Mouse (Mus musculus): Measurements from ENCODE around the gene Mc3r. TPM values are rescaled to one million over a fixed set of nuclear protein-coding genes. Genes with fewer than 3 reads are reported as not detected.

Mc3r gene
- not detected in 2 replicates for polyA plus RNA-seq (2014; fragmentation: Nextera tagmentation; extraction: Ambion mirVana)

DNA sequence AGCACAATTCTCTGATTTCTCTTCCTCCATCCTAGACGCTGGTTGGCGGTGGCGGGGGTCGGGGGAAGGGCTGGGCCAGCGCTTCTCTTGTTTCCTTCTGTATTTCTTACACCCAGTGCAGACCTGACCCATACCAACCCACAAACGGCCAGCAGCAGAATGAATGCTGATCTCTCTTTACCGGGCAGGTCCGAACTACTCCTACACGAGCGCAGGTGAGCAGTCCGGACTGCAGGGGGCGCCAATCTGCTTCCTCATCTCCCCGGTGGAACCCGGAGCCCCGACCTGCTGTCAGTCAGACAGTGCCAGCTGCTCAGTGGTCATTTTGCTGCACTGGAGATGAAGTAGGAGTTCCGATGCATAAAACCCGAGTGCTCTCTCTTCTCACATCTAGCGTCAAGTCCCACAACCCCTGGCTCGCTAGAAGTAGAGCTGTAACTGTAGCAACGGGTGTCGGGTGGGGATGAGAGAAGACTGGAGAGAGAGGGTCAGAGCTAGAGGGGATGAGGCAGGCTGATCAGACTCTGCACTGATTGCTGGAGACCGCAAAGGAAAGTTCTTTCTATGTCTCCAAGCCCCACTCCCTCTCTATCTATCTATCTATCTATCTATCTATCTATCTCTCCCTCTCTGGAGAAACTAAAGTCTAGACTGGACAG, at the start of gene Mc3r:
TSS of gene Mc3r (plus strand) at position 387 of the 659 bp plus-strand sequence.
- WGBS, result 10% methylated on average over 22 of the region's 22 CpGs
- H3K9ac ChIP-seq (ENCODE audit: low read length), result no peak within 1 kb of the TSS
- no peaks in the 10 kb centered on the region for H3K9me3 ChIP-seq (ENCODE audit: control insufficient read depth, low read length)
- no peak within 1 kb of the TSS for H3K4me3 ChIP-seq (ENCODE audit: control insufficient read depth in 1 of 2, insufficient read depth in 1 of 2, low read depth in 1 of 2, low read length in 2 of 2)
- H3K27me3 ChIP-seq (ENCODE audit: control insufficient read depth, insufficient read depth, low read length), result peaks cover 38% of the 10 kb centered on the region
- no peak within 1 kb of the TSS for H3K27ac ChIP-seq (replicated peaks in 1 of 2; ENCODE audit: control insufficient read depth in 1 of 2, insufficient read depth in 1 of 2, low read depth in 2 of 2, low read length in 2 of 2)
- no peak for ATAC-seq (ENCODE audit: insufficient number of reproducible peaks, insufficient read depth, low FRiP score, low read depth)
- H3K4me2 ChIP-seq (ENCODE audit: low read length), result no peak within 1 kb of the TSS
- H3K4me1 ChIP-seq (ENCODE audit: control insufficient read depth in 2 of 2, insufficient read depth in 2 of 2, low read length in 2 of 2), result peaks cover 0 to 2% of the 10 kb centered on the region in 2 experiments; a peak in 1 of 4 replicates
- no peaks in the 10 kb centered on the region for H3K36me3 ChIP-seq (ENCODE audit: control insufficient read depth, insufficient read depth, low read length)

DNA sequence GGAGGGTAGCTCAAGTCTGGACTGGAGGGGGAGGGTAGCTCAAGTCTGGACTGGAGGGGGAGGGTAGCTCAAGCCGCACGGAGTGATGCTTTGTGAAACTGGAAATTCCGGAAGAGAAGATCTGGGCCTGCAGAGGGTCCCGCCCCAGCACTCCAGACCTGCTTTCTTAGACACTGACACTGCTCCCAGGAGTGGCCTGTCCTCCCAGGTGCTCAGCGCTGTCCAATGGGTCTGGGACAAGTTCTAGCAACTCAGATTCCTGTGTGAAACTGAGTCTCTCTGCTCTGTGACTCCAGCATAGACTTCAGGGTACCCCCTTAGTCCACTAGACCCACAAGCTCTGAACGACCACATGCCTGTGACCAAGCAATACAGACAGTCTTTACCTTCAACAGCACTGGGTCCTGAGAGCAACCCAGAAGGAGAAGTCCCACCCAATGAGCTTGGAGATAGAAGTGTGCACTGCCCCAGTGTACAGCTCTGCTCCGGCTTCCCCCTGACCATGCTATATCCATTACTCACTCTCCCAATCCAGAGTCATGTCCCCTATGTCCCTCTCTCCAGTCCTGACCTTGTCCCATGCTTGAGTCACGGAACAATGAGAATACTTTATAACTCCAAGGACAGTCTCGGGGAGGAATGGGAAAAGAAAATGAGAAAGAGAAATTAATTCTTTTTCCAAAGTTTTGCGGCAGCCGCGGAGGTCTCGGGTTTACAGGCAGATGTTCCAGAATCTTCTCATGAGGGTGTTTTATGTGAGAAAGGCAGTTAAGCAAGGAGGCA, 46.1 kb upstream of the Mc3r start:
- ATAC-seq (ENCODE audit: insufficient number of reproducible peaks, insufficient read depth, low FRiP score, low read depth), result no peak
- WGBS, result 83% methylated on average over 13 of the region's 13 CpGs

DNA sequence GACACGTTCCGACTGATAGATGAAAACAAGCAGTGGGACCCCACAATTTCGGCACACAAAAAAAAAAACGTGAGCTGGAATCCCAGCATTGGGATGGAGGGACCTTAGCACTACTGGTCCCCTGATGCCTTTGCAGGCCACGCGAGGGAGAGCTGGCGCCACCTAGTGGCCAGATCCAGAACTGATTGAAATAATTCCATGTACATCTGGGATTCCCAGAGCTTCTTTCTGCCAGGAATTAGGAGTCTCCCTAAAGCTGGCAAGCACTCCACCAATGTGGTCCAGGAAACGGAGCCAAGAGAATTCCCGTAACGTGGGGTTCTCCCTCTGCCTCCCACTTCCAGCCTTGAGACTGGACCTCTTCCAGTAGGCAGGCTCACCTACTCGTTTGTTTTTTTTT, 41.3 kb upstream of the Mc3r start:
- H3K4me2 ChIP-seq (ENCODE audit: low read length), result no peak overlapping the region
- no peak overlapping the region for H3K9ac ChIP-seq (ENCODE audit: low read length)
- H3K4me1 ChIP-seq (ENCODE audit: control insufficient read depth in 2 of 2, insufficient read depth in 2 of 2, low read length in 2 of 2), result no peaks in the 10 kb centered on the region
- no peaks in the 10 kb centered on the region for H3K9me3 ChIP-seq (ENCODE audit: control insufficient read depth, low read length)
- H3K27ac ChIP-seq (replicated peaks in 1 of 2; ENCODE audit: control insufficient read depth in 1 of 2, insufficient read depth in 1 of 2, low read depth in 2 of 2, low read length in 2 of 2), result no peak overlapping the region
- H3K4me3 ChIP-seq (ENCODE audit: control insufficient read depth in 1 of 2, insufficient read depth in 1 of 2, low read depth in 1 of 2, low read length in 2 of 2), result no peak overlapping the region
- no peak for ATAC-seq (ENCODE audit: insufficient number of reproducible peaks, insufficient read depth, low FRiP score, low read depth)
- 10% methylated on average over 11 of the region's 11 CpGs for WGBS
- H3K27me3 ChIP-seq (ENCODE audit: control insufficient read depth, insufficient read depth, low read length), result peaks cover 4% of the 10 kb centered on the region; the same call in 1 of the 2 replicates
- no peaks in the 10 kb centered on the region for H3K36me3 ChIP-seq (ENCODE audit: control insufficient read depth, insufficient read depth, low read length)

More for the DNA sequence above, 46.1 kb upstream of the Mc3r start:
- Histone ChIP-seq H3K9ac (ENCODE audit: low read length) (no peak overlapping the region), H3K4me1 (ENCODE audit: control insufficient read depth in 2 of 2, insufficient read depth in 2 of 2, low read length in 2 of 2) (no peaks in the 10 kb centered on the region), H3K27me3 (ENCODE audit: control insufficient read depth, insufficient read depth, low read length) (peaks cover 4% of the 10 kb centered on the region; the same call in 1 of the 2 replicates), H3K9me3 (ENCODE audit: control insufficient read depth, low read length) (no peaks in the 10 kb centered on the region), H3K27ac (replicated peaks in 1 of 2; ENCODE audit: control insufficient read depth in 1 of 2, insufficient read depth in 1 of 2, low read depth in 2 of 2, low read length in 2 of 2) (no peak overlapping the region), H3K36me3 (ENCODE audit: control insufficient read depth, insufficient read depth, low read length) (no peaks in the 10 kb centered on the region), H3K4me3 (ENCODE audit: control insufficient read depth in 1 of 2, insufficient read depth in 1 of 2, low read depth in 1 of 2, low read length in 2 of 2) (no peak overlapping the region), H3K4me2 (ENCODE audit: low read length) (no peak overlapping the region)

DNA sequence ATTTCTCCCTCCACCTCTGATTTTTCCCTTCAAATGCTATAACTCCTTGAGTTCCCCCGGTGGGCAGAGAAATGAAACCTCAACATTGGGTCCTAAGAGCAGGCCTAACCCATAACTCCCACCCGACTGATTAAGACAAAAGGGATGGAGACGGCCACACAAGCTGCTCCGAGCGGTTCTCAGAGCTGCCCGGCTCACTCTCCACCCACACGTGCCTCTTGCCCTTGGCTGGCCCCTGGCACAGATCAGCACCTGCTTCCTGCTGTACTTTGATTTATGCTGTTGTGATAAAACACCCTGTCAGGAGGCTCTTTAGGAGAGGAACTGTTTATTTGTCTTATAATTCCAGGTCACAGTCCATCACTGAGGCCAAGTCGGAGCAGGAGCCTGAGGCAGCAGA, 34.8 kb upstream of the Mc3r start:
- Histone ChIP-seq H3K9ac (ENCODE audit: low read length) (no peak overlapping the region), H3K4me2 (ENCODE audit: low read length) (no peak overlapping the region), H3K4me1 (ENCODE audit: control insufficient read depth in 2 of 2, insufficient read depth in 2 of 2, low read length in 2 of 2) (no peaks in the 10 kb centered on the region), H3K27ac (replicated peaks in 1 of 2; ENCODE audit: control insufficient read depth in 1 of 2, insufficient read depth in 1 of 2, low read depth in 2 of 2, low read length in 2 of 2) (no peak overlapping the region), H3K27me3 (ENCODE audit: control insufficient read depth, insufficient read depth, low read length) (no peaks in the 10 kb centered on the region), H3K4me3 (ENCODE audit: control insufficient read depth in 1 of 2, insufficient read depth in 1 of 2, low read depth in 1 of 2, low read length in 2 of 2) (no peak overlapping the region), H3K36me3 (ENCODE audit: control insufficient read depth, insufficient read depth, low read length) (no peaks in the 10 kb centered on the region), H3K9me3 (ENCODE audit: control insufficient read depth, low read length) (no peaks in the 10 kb centered on the region)
- WGBS, result 76% methylated on average over 8 of the region's 8 CpGs
- ATAC-seq (ENCODE audit: insufficient number of reproducible peaks, insufficient read depth, low FRiP score, low read depth), result no peak

DNA sequence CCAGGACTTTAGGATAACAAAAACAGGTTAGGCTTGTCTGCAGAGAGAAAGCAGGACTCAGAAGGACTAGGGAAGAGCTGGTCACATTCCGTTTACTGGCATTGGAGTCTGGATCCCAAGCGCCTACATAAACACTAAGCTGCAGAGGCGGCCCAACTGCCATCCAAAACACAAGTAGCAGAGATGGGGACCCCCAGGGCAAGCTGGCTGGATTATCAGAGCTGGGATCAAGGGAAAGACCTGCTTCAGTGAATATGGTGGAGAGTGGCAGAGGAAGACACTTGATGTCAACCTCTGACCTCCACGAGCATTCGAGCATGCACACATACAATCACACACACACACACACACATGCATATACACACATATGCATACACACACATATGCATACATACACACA, 34.0 kb upstream of the Mc3r start:
- Histone ChIP-seq H3K9me3 (ENCODE audit: control insufficient read depth, low read length) (no peaks in the 10 kb centered on the region), H3K36me3 (ENCODE audit: control insufficient read depth, insufficient read depth, low read length) (no peaks in the 10 kb centered on the region), H3K4me2 (ENCODE audit: low read length) (no peak overlapping the region), H3K4me3 (ENCODE audit: control insufficient read depth in 1 of 2, insufficient read depth in 1 of 2, low read depth in 1 of 2, low read length in 2 of 2) (no peak overlapping the region), H3K9ac (ENCODE audit: low read length) (no peak overlapping the region), H3K27ac (replicated peaks in 1 of 2; ENCODE audit: control insufficient read depth in 1 of 2, insufficient read depth in 1 of 2, low read depth in 2 of 2, low read length in 2 of 2) (no peak overlapping the region), H3K27me3 (ENCODE audit: control insufficient read depth, insufficient read depth, low read length) (no peaks in the 10 kb centered on the region), H3K4me1 (ENCODE audit: control insufficient read depth in 2 of 2, insufficient read depth in 2 of 2, low read length in 2 of 2) (no peaks in the 10 kb centered on the region)
- WGBS, result 91% methylated on average over 5 of the region's 5 CpGs
- ATAC-seq (ENCODE audit: insufficient number of reproducible peaks, insufficient read depth, low FRiP score, low read depth), result no peak

DNA sequence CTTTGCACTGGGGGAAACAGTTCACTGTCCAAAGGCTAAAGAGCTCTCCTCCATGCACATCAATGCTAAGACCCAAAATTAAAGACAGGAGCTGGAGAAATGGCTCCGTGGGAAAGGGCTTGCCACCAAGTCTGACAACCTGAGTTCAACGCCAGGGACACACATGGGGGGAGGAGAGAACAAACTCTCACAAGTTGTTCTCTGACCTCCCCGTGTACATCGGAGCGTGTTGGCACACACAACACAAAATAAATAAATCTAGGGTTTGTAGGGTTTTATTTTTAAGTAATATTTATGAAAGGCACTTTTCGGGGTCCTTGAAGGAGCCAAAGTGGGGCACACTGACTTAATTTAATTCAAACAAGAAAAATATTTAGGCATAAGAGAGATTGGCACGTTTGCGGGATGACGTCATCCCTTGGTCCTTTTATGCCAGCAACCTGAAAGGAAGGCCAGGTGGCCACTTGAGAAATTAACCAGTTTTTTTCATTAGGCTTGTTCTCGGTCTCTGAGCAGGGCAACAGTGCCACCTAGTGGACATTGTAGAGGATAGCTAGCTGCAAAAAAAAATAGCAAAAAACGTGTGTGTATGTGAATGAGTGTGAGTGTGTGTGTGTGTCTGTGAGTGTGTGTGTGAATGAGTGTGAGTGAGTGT, 32.7 kb upstream of the Mc3r start:
- Histone ChIP-seq H3K36me3 (ENCODE audit: control insufficient read depth, insufficient read depth, low read length) (no peaks in the 10 kb centered on the region), H3K27me3 (ENCODE audit: control insufficient read depth, insufficient read depth, low read length) (no peaks in the 10 kb centered on the region), H3K4me3 (ENCODE audit: control insufficient read depth in 1 of 2, insufficient read depth in 1 of 2, low read depth in 1 of 2, low read length in 2 of 2) (no peak overlapping the region), H3K4me1 (ENCODE audit: control insufficient read depth in 2 of 2, insufficient read depth in 2 of 2, low read length in 2 of 2) (no peaks in the 10 kb centered on the region), H3K9ac (ENCODE audit: low read length) (no peak overlapping the region), H3K27ac (replicated peaks in 1 of 2; ENCODE audit: control insufficient read depth in 1 of 2, insufficient read depth in 1 of 2, low read depth in 2 of 2, low read length in 2 of 2) (no peak overlapping the region), H3K4me2 (ENCODE audit: low read length) (no peak overlapping the region), H3K9me3 (ENCODE audit: control insufficient read depth, low read length) (no peaks in the 10 kb centered on the region)
- no peak for ATAC-seq (ENCODE audit: insufficient number of reproducible peaks, insufficient read depth, low FRiP score, low read depth)
- WGBS, result 47% methylated on average over 11 of the region's 11 CpGs

DNA sequence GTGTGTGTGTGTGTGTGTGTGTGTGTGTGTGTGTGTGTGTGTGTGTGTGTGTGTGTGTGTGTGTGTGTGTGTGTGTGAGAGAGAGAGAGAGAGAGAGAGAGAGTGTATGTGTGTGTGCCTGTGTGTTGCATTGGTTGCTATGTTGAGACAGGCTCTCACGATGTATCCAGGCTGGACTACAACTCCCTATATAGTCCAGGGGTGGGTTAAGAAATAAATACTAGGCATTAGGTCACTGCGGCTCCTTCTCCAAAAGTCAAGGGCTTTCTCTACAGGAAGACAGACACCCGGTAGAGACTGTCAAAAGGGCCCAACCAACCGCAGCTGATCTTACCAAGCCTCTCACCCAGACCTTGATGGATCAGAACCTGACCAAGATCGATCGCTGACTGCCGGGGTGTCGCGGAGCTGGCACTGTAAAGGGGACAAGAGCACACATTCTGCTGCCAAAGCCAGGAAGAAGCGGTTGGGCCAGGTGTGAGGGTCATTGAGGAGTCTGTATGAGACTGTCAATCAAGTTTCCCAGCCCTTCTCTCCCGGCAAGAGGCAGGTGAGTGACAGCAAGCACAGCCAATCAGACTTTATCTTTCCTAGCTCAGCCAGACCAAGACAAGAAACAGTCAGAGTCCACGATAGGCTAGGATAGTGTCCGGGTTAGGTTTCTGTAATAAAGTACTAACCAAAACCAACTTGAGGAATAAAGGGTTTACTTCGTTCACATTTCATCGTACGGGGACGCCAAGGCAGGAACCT, 32.0 kb upstream of the Mc3r start:
- Histone ChIP-seq H3K4me3 (ENCODE audit: control insufficient read depth in 1 of 2, insufficient read depth in 1 of 2, low read depth in 1 of 2, low read length in 2 of 2) (no peak overlapping the region), H3K27ac (replicated peaks in 1 of 2; ENCODE audit: control insufficient read depth in 1 of 2, insufficient read depth in 1 of 2, low read depth in 2 of 2, low read length in 2 of 2) (no peak overlapping the region), H3K9ac (ENCODE audit: low read length) (no peak overlapping the region), H3K4me1 (ENCODE audit: control insufficient read depth in 2 of 2, insufficient read depth in 2 of 2, low read length in 2 of 2) (no peaks in the 10 kb centered on the region), H3K9me3 (ENCODE audit: control insufficient read depth, low read length) (no peaks in the 10 kb centered on the region), H3K4me2 (ENCODE audit: low read length) (no peak overlapping the region), H3K27me3 (ENCODE audit: control insufficient read depth, insufficient read depth, low read length) (no peaks in the 10 kb centered on the region), H3K36me3 (ENCODE audit: control insufficient read depth, insufficient read depth, low read length) (no peaks in the 10 kb centered on the region)
- 51% methylated on average over 17 of the region's 17 CpGs for WGBS
- no peak for ATAC-seq (ENCODE audit: insufficient number of reproducible peaks, insufficient read depth, low FRiP score, low read depth)

Data from heart, embryonic 14.5 days (tissue).